Mouse (Mus musculus): ENCODE data around the gene Olfr94.

DNA sequence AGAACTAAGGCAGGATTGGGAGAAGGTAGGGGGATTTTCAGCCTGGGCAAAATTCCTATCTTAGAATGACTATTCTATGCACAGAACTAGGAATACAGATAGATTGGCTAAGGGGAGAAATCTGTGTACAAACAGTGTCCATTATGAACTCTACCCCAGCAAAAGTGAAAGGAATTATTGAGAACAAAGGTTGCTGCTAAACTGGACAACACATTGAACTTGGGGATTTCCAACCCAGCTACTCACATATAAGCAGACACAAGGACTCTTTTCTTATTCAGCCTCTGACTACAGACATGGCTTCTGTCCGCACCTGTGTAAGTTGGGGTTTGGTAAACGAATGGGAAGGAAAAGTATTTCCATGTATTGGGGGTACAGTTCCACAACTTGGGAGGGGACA lies 7.1 kb downstream of the Olfr94 start, which contains the start of gene Ubd:
- TF ChIP-seq MAFK (IDR thresholded peaks at IDR 0.05; ENCODE audit: borderline replicate concordance, low read depth, low read length) (no peak), MXI1 (IDR thresholded peaks at IDR 0.05; ENCODE audit: low read depth, low read length) (no peak), CTCF (IDR thresholded peaks at IDR 0.05 in 2 of 3, conservative IDR thresholded peaks at IDR 0.05 in 1 of 3; ENCODE audit: control insufficient read depth in 1 of 3, insufficient read depth in 1 of 3, low read depth in 2 of 3, low read length in 3 of 3, poor library complexity in 1 of 3, severe bottlenecking in 1 of 3) (no peak), RCOR1 (IDR thresholded peaks at IDR 0.05; ENCODE audit: low read depth, low read length) (no peak), SMC3 (IDR thresholded peaks at IDR 0.05; ENCODE audit: low read depth, low read length) (no peak), CHD2 (IDR thresholded peaks at IDR 0.05; ENCODE audit: low read length) (no peak), ZNF384 (IDR thresholded peaks at IDR 0.05; ENCODE audit: low read depth, low read length) (no peak), ELF1 (IDR thresholded peaks at IDR 0.05; ENCODE audit: low read depth, low read length) (no peak), RAD21 (IDR thresholded peaks at IDR 0.05; ENCODE audit: low read depth, low read length) (no peak), POLR2AphosphoS2 (IDR thresholded peaks at IDR 0.05; ENCODE audit: low read length) (no peak), EP300 (IDR thresholded peaks at IDR 0.05; ENCODE audit: low read depth in 1 of 2, low read length in 2 of 2) (no peak), GATA1 (IDR thresholded peaks at IDR 0.05; ENCODE audit: low read depth, low read length) (no peak), HCFC1 (IDR thresholded peaks at IDR 0.05; ENCODE audit: low read depth, low read length) (no peak)
